Mouse (Mus musculus): Measurements from ENCODE around the gene Clspn. TPM values are rescaled to one million over a fixed set of nuclear protein-coding genes. Genes with fewer than 3 reads are reported as not detected.

The Clspn gene
- polyA plus RNA-seq, 1 experiment from 2014 or later = 3.9 TPM

DNA sequence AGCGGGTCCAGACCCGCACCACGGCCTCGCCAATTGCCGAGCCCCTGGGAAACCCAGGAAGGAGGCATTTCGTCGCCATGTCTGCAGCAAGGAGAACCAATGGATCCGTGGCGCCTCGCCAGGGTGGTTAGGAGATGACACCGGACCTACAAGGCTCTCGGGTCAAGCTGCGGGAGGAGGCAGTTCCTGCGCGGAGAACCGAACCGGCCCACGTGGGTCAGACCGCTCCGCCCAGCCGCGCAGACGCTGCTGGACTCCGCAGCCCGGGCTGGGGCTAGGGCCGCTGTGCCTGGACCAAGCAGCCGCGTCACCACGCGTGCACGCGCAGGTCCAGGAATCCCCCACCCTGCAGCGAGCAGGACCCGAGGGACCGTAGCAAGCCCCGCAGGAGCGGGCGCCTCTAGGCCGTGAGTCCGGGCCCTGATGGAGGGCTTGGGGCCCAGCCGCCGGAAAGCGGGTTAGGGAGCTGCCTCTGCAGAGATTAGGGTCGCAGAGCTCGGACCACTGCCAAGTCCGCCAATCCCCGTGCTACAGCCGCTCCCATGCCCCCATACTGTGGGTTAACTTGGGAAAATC, 53.0 kb downstream of the Clspn start, which contains the start of gene 5730409E04Rik:
Gene 5730409E04Rik (plus strand): TSS at position 213 of the 576 bp plus-strand sequence.
- Histone ChIP-seq H3K4me2 (ENCODE audit: low read length) (peak within 1 kb of the TSS; percentile 82), H3K4me1 (ENCODE audit: control insufficient read depth, insufficient read depth, low read length) (peaks cover 5% of the 10 kb centered on the region; the same call in 1 of the 2 replicates), H3K27me3 (ENCODE audit: control insufficient read depth, insufficient read depth, low read depth, low read length) (peaks cover 32% of the 10 kb centered on the region), H3K9ac (ENCODE audit: low read depth, low read length) (peak within 1 kb of the TSS; percentile 91), H3K36me3 (ENCODE audit: control insufficient read depth, insufficient read depth, low read length) (no peaks in the 10 kb centered on the region; the same call in 1 of the 2 replicates), H3K9me3 (replicated peaks; ENCODE audit: control insufficient read depth, low read length, poor library complexity, severe bottlenecking) (no peaks in the 10 kb centered on the region), H3K27ac (ENCODE audit: low read length) (peak within 1 kb of the TSS; percentile 78), H3K4me3 (ENCODE audit: low read depth, low read length) (peak within 1 kb of the TSS; percentile 66)
- peak; percentile 94 for ATAC-seq
- under 1% methylated on average over 48 of the region's 48 CpGs for WGBS

DNA sequence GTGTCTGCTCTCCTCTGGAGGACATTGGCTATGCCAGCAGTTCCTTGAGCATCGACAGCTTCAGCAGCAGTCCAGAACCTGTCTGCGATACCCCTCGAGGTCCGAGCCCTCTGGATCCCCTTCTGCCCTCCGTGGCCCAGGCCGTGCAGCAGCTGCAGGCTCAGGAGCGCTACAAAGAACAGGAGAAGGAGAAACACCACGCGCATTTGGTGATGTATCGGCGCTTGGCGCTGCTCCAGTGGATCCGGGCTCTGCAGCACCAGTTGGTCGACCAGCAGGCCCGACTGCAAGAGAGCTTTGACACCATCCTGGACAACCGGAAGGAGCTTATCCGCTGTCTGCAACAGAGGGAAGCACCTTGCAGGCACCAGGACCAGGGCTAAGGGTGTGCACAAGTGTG, 55.3 kb downstream of the Clspn start:
- whole genome bisulfite sequencing = 91% methylated on average over 17 of the region's 17 CpGs
- H3K4me1 ChIP-seq (ENCODE audit: control insufficient read depth, insufficient read depth, low read length) = peaks cover 5% of the 10 kb centered on the region; the same call in 1 of the 2 replicates

DNA sequence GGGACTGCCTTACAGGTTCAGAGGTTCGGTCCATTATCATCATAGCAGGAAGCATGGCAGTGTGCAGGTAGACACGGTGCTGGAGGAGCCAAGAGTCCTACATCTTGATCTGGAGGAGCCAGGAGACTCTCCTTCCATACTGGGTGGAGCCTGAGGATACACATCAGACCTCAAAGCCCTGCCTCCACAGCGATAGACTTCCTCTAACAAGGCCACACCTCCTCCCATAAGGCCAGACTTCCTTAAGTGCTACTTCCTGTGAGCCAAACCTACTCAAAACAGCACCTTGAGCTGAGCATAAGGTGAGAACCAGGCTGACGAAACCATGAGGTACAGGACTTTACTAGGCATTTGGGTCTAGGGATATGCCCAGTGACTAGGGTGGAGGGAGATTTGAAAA, 59.6 kb downstream of the Clspn start:
- H3K9ac ChIP-seq (ENCODE audit: low read depth, low read length) = no peak overlapping the region
- no peaks in the 10 kb centered on the region for H3K9me3 ChIP-seq (replicated peaks; ENCODE audit: control insufficient read depth, low read length, poor library complexity, severe bottlenecking)
- no peaks in the 10 kb centered on the region; the same call in 1 of the 2 replicates for H3K36me3 ChIP-seq (ENCODE audit: control insufficient read depth, insufficient read depth, low read length)
- 91% methylated on average over 4 of the region's 4 CpGs for WGBS
- peaks cover 4% of the 10 kb centered on the region; the same call in 1 of the 2 replicates for H3K4me1 ChIP-seq (ENCODE audit: control insufficient read depth, insufficient read depth, low read length)
- no peak overlapping the region for H3K27ac ChIP-seq (ENCODE audit: low read length)
- no peak for ATAC-seq
- no peak overlapping the region for H3K4me2 ChIP-seq (ENCODE audit: low read length)
- H3K27me3 ChIP-seq (ENCODE audit: control insufficient read depth, insufficient read depth, low read depth, low read length) = peaks cover 34% of the 10 kb centered on the region
- no peak overlapping the region for H3K4me3 ChIP-seq (ENCODE audit: low read depth, low read length)

More for the DNA sequence above, 55.3 kb downstream of the Clspn start:
- no peak for ATAC-seq
- H3K27ac ChIP-seq (ENCODE audit: low read length) = no peak overlapping the region
- H3K9ac ChIP-seq (ENCODE audit: low read depth, low read length) = no peak overlapping the region
- no peaks in the 10 kb centered on the region for H3K9me3 ChIP-seq (replicated peaks; ENCODE audit: control insufficient read depth, low read length, poor library complexity, severe bottlenecking)
- no peak overlapping the region for H3K4me3 ChIP-seq (ENCODE audit: low read depth, low read length)
- peaks cover 32% of the 10 kb centered on the region for H3K27me3 ChIP-seq (ENCODE audit: control insufficient read depth, insufficient read depth, low read depth, low read length)
- no peaks in the 10 kb centered on the region; the same call in 1 of the 2 replicates for H3K36me3 ChIP-seq (ENCODE audit: control insufficient read depth, insufficient read depth, low read length)
- H3K4me2 ChIP-seq (ENCODE audit: low read length) = no peak overlapping the region

DNA sequence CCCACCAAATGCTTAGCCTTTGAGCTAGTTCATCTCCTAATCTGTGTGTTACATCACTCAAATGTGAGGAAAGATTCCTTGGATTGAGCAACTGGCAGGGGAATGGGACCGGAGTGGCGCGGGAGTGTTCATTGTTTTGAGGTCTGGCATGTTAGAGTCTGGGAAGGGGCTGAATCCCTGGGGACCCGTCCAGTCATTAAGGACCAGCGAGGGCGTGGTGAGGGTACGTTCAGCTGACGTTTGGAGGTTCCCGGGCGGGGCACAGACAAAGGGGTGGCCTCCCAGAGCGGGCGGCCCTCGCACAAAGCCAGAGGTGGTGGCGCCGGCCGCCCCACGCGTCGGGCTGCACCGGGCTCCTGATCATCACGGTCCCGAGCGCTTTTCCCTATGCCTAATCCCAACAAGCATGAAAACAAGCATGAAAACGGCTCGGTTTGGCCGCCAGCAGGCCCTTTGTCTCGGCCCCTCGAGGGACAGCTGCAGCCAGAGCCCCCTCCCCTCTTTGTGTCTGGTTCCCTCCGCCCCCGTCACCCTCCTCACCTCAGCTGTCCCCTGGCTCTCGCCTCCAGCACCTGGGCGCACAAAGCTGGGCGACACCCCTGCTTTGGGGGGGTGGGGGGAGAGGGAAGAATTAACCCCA, 63.1 kb downstream of the Clspn start:
- Histone ChIP-seq H3K4me2 (ENCODE audit: low read length) (peak overlapping the region; percentile 50), H3K4me3 (ENCODE audit: low read depth, low read length) (peak overlapping the region; percentile 28), H3K27me3 (ENCODE audit: control insufficient read depth, insufficient read depth, low read depth, low read length) (peaks cover 22% of the 10 kb centered on the region), H3K36me3 (ENCODE audit: control insufficient read depth, insufficient read depth, low read length) (no peaks in the 10 kb centered on the region), H3K9ac (ENCODE audit: low read depth, low read length) (peak overlapping the region; percentile 52), H3K4me1 (ENCODE audit: control insufficient read depth, insufficient read depth, low read length) (peaks cover 2% of the 10 kb centered on the region; the same call in 1 of the 2 replicates), H3K27ac (ENCODE audit: low read length) (no peak overlapping the region), H3K9me3 (replicated peaks; ENCODE audit: control insufficient read depth, low read length, poor library complexity, severe bottlenecking) (no peaks in the 10 kb centered on the region)
- 1% methylated on average over 33 of the region's 33 CpGs for WGBS
- ATAC-seq = peak; percentile 48; the same call in 1 of the 2 replicates

DNA sequence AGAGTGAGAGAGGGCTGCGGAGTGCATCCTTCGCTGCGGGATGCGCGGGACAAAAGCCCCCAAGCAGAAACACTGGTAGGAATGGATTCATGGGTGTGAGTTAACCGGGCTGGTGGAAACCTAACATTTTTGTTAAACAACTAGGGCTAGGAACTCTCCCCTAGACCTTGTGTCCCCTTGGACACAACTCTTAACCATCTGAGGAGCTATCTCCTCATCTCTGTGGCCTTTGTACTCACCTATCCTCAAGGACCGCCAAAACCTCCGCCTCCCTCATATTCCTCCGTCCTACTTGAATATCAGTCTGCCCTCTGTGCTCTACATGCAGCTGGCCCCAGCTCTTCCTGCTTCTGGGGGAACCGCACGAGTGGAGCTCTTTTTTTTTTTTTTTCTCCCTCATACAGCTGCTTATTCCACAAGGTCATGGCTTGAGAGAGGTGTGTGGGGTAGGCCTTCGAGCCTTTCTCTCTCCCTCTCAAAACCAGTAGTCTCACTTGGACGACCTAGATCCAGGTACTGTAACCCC, 63.7 kb downstream of the Clspn start:
- no peak overlapping the region for H3K27ac ChIP-seq (ENCODE audit: low read length)
- H3K4me1 ChIP-seq (ENCODE audit: control insufficient read depth, insufficient read depth, low read length) = peaks cover 2% of the 10 kb centered on the region; the same call in 1 of the 2 replicates
- ATAC-seq = no peak
- peak overlapping the region; percentile 28 for H3K4me3 ChIP-seq (ENCODE audit: low read depth, low read length)
- H3K4me2 ChIP-seq (ENCODE audit: low read length) = peak overlapping the region; percentile 50
- peaks cover 22% of the 10 kb centered on the region for H3K27me3 ChIP-seq (ENCODE audit: control insufficient read depth, insufficient read depth, low read depth, low read length)
- H3K36me3 ChIP-seq (ENCODE audit: control insufficient read depth, insufficient read depth, low read length) = no peaks in the 10 kb centered on the region
- WGBS = 15% methylated on average over 13 of the region's 13 CpGs
- no peaks in the 10 kb centered on the region for H3K9me3 ChIP-seq (replicated peaks; ENCODE audit: control insufficient read depth, low read length, poor library complexity, severe bottlenecking)
- H3K9ac ChIP-seq (ENCODE audit: low read depth, low read length) = peak overlapping the region; percentile 52; the same call in 1 of the 2 replicates

DNA sequence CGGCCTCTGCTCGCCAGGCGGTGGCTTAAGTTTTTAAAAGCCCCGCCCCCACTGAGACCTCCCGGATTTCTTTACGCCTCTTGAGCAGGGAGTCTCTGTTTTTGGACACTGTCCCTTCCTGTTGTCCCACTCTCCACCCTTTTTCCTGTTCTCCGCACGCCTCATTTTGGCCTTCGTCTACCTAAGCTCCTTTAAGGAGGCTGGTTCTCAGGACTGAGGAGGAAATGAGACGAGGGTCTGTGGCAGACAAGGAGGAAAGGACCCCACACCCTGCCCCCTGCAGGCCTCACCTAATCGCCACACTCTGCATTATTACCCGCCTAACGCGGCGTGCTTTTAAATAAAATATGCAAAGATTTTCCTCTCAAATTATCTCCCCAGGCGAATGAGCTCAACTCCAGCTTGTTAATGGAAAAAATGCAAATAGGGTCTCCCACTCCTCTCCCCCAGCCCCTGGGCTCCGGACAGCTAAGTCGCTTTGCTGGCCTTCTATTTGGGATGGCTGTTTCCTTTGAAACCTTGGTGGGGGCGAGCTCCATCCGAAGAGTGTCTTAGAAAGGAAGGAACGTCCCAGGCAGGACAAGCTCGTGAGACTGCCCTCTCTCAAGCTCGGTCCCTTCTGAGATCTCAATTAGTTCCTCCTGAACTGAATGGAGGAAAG, 70.4 kb downstream of the Clspn start:
- 1% methylated on average over 23 of the region's 23 CpGs for WGBS
- ATAC-seq = peak; percentile 56
- no peak overlapping the region for H3K4me3 ChIP-seq (ENCODE audit: low read depth, low read length)

DNA sequence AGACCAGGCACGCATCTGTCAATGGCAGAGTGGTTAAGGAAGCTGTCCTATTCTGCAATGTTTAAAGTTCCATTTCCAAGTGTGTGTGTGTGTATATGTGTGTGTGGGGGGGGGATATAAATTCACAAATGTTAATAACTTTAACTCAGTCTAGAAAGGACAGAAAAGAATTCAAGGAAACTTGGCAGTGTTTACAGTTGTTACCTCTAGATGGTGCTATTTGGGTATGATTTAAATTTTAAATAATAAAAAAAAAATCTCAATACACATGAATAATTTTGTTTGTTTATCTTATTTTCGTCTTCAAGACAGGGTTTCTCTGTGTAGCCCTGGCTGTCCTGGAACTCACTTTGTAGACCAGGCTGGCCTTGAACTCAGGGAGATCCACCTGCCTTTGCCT, 75.2 kb downstream of the Clspn start:
- WGBS = 50% methylated on average over 2 of the region's 2 CpGs
- no peaks in the 10 kb centered on the region for H3K9me3 ChIP-seq (replicated peaks; ENCODE audit: control insufficient read depth, low read length, poor library complexity, severe bottlenecking)
- peaks cover 17% of the 10 kb centered on the region for H3K4me1 ChIP-seq (ENCODE audit: control insufficient read depth, insufficient read depth, low read length)
- H3K4me3 ChIP-seq (ENCODE audit: low read depth, low read length) = no peak overlapping the region
- H3K27ac ChIP-seq (ENCODE audit: low read length) = no peak overlapping the region
- ATAC-seq = no peak
- peaks cover 4% of the 10 kb centered on the region for H3K27me3 ChIP-seq (ENCODE audit: control insufficient read depth, insufficient read depth, low read depth, low read length)
- H3K9ac ChIP-seq (ENCODE audit: low read depth, low read length) = no peak overlapping the region
- no peak overlapping the region for H3K4me2 ChIP-seq (ENCODE audit: low read length)
- H3K36me3 ChIP-seq (ENCODE audit: control insufficient read depth, insufficient read depth, low read length) = no peaks in the 10 kb centered on the region

More for the DNA sequence above, 70.4 kb downstream of the Clspn start:
- Histone ChIP-seq H3K9ac (ENCODE audit: low read depth, low read length) (no peak overlapping the region), H3K4me1 (ENCODE audit: control insufficient read depth, insufficient read depth, low read length) (peaks cover 11% of the 10 kb centered on the region), H3K4me2 (ENCODE audit: low read length) (peak overlapping the region; percentile 34), H3K27ac (ENCODE audit: low read length) (peak overlapping the region; percentile 47), H3K9me3 (replicated peaks; ENCODE audit: control insufficient read depth, low read length, poor library complexity, severe bottlenecking) (no peaks in the 10 kb centered on the region), H3K36me3 (ENCODE audit: control insufficient read depth, insufficient read depth, low read length) (no peaks in the 10 kb centered on the region), H3K27me3 (ENCODE audit: control insufficient read depth, insufficient read depth, low read depth, low read length) (peaks cover 3% of the 10 kb centered on the region; the same call in 1 of the 2 replicates)

DNA sequence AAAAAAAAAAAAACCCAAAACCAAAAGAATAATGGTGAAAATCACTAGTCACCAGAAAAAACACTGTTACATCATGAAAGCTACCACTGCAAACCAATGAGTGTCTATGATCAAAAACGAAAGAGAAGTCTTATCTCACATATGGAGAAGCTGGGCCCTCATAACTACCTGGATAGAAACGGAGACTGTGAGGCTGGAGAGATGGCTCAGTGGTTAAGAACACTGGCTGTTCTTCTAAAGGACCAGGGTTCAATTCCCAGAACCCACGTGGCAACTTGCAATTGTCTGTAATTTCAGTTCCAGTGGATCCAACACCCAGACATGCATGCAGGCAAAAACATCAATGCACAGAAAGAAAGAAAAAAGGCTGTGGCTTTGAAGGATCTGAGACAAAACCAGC, 75.9 kb downstream of the Clspn start:
- H3K4me2 ChIP-seq (ENCODE audit: low read length) = no peak overlapping the region
- ATAC-seq = no peak
- H3K27ac ChIP-seq (ENCODE audit: low read length) = no peak overlapping the region
- no peaks in the 10 kb centered on the region for H3K9me3 ChIP-seq (replicated peaks; ENCODE audit: control insufficient read depth, low read length, poor library complexity, severe bottlenecking)
- H3K4me3 ChIP-seq (ENCODE audit: low read depth, low read length) = no peak overlapping the region
- 66% methylated on average over 3 of the region's 3 CpGs for WGBS
- no peak overlapping the region for H3K9ac ChIP-seq (ENCODE audit: low read depth, low read length)
- H3K36me3 ChIP-seq (ENCODE audit: control insufficient read depth, insufficient read depth, low read length) = no peaks in the 10 kb centered on the region
- H3K27me3 ChIP-seq (ENCODE audit: control insufficient read depth, insufficient read depth, low read depth, low read length) = peaks cover 8% of the 10 kb centered on the region
- peaks cover 9% of the 10 kb centered on the region for H3K4me1 ChIP-seq (ENCODE audit: control insufficient read depth, insufficient read depth, low read length)
